Mouse (Mus musculus): ENCODE data around the gene Dock3. TPM values are rescaled to one million over a fixed set of nuclear protein-coding genes. Genes with fewer than 3 reads are reported as not detected.
"Not testable (repeated sequence)": the region's sequence is repeated elsewhere in the genome, so short reads cannot be mapped to it uniquely, and the experiment has no call there.

The Dock3 gene
- total RNA-seq, 2 experiments from 2014 or later = 209 to 235 TPM

- intact Hi-C loops (cut with DNase I) = no loop called here
- no peak for DNase-seq (ENCODE audit: low spot score in 2 of 2)
These were observed 29.1 kb upstream of the Dock3 start for GRCm38 (mm10) chr9:107260836-107261235.

GRCm38 (mm10) chr9:107260429-107260828 is 28.7 kb upstream of the Dock3 start:
- intact Hi-C loops (cut with DNase I) = no loop called here
- DNase-seq (ENCODE audit: low spot score in 2 of 2) = no peak

DNA sequence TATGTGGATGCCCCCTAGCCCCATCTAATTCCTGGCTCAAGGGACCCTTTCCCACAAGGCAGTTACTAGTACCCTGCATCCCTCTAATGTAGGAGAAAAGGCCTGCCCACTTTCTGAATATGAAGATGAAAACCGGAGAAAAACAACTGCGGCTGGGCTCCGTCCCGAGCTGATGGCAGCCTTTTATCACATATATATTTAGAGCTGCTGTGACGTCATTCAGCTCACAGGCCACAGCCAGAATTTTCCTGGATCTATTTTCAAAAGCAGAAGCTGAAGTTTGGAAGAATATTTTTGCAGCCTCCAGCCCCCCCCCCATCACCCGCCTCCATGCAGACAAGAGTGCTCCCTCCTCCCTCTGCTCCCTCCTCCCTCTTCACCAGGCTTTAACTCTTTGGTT is 27.9 kb upstream of the Dock3 start:
- DNase-seq (ENCODE audit: low spot score in 2 of 2) = peak; percentile 74 to 80
- intact Hi-C loops (cut with DNase I) = loop anchor here (2.0 kb wide), 1 partner anchor 23 kb away; no protein-coding TSS in a partner anchor

DNA sequence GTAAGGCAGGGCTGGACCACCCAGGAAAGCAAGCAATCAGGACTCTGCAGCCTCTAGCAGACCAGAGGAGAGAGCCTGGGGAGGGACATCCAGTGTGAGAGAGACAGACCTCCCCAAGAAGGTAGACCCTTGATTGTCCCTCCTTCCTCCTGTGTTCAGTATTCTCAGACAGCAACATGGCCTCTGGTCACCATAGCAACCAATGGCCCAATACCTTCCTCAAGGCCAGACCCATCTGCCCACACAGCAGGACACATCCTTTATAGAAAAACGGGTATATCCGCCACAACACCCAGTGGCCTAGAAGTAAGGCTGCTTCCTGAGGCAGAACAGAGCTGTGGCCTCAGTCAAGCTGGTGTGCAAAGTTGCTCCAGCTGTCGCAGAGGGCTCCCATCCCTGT is 23.9 kb upstream of the Dock3 start:
- no peak for DNase-seq (ENCODE audit: low spot score in 2 of 2)
- intact Hi-C loops (cut with DNase I) = no loop called here

GRCm38 (mm10) chr9:107254925-107255324 is 23.2 kb upstream of the Dock3 start:
- DNase-seq (ENCODE audit: low spot score in 2 of 2) = no peak
- intact Hi-C loops (cut with DNase I) = no loop called here

DNA sequence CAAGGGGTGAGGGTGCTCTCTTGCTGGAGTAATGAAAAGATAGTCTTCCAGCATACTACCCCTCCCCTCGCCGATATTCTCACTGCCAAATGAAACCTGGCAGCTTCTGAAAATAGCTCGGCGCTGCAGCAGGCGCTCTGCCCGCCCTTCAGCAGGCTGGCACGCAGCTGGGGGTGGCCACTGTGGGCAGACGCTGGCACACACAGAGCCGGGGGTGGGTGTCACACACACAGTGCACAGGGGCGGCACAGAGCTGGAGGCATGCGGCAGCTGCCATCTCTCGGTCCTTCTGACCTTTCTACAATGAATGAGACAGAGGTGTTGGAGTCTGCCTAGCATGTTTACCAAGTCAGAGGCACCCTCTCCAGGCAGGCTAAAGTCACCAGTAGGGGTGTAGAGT is 22.8 kb upstream of the Dock3 start:
- intact Hi-C loops (cut with DNase I) = no loop called here
- peak; percentile 85 to 87 for DNase-seq (ENCODE audit: low spot score in 2 of 2)

DNA sequence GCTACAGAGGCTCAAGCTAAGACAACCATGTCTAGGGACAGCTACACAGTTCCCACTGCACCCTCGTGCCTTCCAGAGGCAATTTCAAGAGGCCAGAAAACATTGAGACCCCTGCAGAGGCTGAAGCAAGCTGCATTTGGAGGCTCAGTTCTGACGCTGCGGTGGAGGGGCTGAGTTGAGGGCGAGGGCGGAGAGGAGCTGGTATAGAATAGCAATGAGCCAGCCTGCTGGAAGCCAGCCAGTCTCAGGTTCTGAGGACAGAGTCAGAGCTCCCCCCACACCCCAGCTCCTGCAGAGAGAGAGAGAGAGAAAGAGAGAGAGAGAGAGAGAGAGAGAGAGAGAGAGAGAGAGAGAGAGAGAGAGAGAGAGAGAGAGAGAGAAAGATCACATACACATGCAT is 20.5 kb upstream of the Dock3 start:
- intact Hi-C loops (cut with DNase I) = no loop called here
- peak; percentile 73 to 74 for DNase-seq (ENCODE audit: low spot score in 2 of 2)

GRCm38 (mm10) chr9:107250416-107251337 is 19.0 kb upstream of the Dock3 start:
- DNase-seq (ENCODE audit: low spot score in 2 of 2) = peak; percentile 65 to 72
- intact Hi-C loops (cut with DNase I) = no loop called here

DNA sequence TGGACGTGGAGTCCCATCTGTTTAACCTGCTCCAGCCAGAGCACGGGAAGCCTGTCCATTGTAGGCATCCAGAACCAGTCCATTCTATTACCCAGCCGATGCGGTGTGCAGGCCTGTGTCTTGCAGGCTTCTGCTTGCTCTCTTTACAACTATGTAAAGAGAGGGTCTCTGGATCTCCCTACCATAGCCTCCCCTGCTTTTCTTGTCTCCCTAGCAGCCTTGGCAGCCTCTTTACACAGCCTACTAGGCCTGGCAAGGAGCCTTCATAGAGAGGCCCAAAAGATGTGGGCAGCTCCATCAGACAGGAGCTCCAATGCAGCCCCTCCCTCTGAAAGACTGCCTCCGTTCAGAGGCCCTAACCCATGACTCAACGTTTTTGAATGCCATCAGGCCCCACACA is 17.4 kb upstream of the Dock3 start:
- no peak for DNase-seq (ENCODE audit: low spot score in 2 of 2)
- intact Hi-C loops (cut with DNase I) = loop anchor here (5.0 kb wide), 1 partner anchor 43 kb away; no protein-coding TSS in a partner anchor

DNA sequence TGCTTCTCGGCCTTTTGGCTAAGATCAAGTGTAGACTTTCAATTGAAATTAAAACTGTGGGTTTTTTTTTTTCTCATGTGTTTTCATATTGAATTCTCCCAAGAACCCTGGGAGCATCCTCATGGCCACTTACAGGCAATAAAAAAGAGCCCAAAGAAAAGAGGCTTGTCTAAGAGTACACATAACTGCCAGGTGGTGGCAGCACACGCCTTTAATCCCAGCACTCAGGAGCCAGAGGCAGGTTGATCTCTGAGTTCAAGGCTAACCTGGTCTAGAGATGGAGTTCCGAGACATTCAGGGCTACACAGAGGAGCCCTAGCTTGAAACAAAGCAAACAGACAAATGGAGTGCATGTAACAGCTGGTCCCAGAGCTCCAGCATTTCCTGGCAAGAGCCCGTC is 14.5 kb upstream of the Dock3 start:
- no peak for DNase-seq (ENCODE audit: low spot score in 2 of 2)
- intact Hi-C loops (cut with DNase I) = loop anchor here (5.0 kb wide), 1 partner anchor 46 kb away; no protein-coding TSS in a partner anchor

GRCm38 (mm10) chr9:107245311-107245710 is 13.6 kb upstream of the Dock3 start:
- intact Hi-C loops (cut with DNase I) = loop anchor here (5.0 kb wide), 1 partner anchor 47 kb away; no protein-coding TSS in a partner anchor
- DNase-seq (ENCODE audit: low spot score in 2 of 2) = no peak

DNA sequence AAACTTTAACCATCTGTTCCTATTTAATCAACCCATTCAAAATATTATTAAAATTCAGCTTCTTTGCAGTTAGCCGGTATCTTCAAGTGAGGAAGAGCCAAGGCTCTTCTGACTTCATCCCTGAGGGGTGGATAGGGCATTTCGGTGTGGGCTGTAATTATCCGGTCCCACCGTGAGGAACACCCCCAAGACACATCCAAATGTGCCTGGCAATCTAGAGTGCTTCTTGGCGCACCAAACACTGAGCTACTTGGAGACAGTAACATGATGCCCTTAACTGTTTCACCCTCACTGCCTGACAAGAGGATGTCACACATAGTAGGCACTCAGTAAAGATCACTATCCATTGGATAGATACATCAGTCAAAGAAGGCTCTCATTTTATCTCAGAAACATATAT is 4.4 kb upstream of the Dock3 start:
- no peak for DNase-seq (ENCODE audit: low spot score in 2 of 2)
- intact Hi-C loops (cut with DNase I) = loop anchor here (2.0 kb wide), 1 partner anchor 23 kb away; no protein-coding TSS in a partner anchor

GRCm38 (mm10) chr9:107235261-107235660 is 3.6 kb upstream of the Dock3 start:
- peak in 1 of 2 experiments; percentile 58 for DNase-seq (ENCODE audit: low spot score in 2 of 2)
- intact Hi-C loops (cut with DNase I) = no loop called here

DNA sequence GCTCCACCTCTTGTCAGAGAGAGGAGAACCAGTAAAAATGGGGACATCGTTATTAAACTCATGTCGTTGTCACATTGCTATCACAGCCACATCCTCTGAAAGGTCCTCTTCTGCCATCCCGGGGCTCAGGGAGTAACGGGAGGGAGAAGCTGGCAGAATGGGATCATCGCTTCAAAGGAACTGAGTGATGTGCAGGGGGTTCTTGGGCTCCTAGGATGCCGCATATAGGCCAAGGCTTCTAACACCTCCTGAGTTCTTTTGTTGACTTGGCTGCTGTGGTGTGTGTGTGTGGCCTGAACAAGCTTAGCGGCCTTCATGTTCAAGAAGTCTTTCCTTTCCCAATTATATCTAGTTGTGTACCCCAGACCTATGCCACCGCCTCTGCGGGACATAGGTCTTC is 431 bp upstream of the Dock3 start:
- intact Hi-C loops (cut with DNase I) = no loop called here
- no peak for DNase-seq (ENCODE audit: low spot score in 2 of 2)

DNA sequence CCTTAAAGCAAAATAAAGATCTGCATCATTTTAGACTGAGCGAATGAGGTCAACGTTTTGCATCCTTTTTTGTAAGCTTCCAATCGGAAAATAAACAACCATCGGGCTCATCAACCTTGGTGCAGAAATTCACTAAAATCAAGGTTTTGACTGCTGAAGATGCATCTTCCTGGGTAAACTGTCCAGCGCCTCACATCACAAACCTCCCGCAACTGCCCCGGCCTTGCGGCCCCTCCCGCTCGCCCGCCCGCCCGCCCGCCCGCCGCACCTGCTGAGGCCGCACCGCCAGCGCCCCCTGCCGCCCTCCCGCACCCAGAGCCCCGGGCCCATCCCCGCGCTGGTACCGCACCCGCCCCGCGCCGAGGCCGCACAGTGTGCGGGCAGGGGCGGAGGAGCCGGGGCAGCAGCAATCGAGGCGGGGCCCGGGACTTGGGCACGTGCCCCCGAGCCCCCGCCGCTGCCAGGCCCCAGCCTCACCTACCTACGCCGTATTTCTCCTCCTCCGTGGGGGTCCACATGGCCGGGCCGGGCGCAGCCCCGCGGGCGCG is 644 bp downstream of the Dock3 start:
- peak in 1 of 2 experiments; percentile 74 for DNase-seq (ENCODE audit: low spot score in 2 of 2)
- intact Hi-C loops (cut with DNase I) = no loop called here

GRCm38 (mm10) chr9:107224597-107224996 is 7.1 kb downstream of the Dock3 start:
- no peak for DNase-seq (ENCODE audit: low spot score in 2 of 2)
- intact Hi-C loops (cut with DNase I) = no loop called here

DNA sequence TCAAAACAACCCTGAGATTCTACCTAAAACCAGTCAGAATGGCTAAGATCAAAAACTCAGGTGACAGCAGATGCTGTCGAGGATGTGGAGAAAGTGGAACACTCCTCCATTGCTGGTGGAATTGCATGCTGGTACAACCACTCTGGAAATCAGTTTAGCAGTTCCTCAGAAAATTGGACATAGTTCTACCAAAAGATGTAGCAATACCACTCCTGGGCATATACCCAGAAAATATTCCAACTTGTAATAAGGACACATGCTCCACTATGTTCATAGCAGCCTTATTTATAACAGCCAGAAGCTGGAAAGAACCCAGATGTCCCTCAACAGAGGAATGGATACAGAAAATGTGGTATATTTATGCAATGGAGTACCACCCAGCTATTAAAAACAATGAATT is 56.9 kb downstream of the Dock3 start:
- DNase-seq (ENCODE audit: low spot score in 2 of 2); intact Hi-C loops (cut with DNase I): not testable (repeated sequence)

DNA sequence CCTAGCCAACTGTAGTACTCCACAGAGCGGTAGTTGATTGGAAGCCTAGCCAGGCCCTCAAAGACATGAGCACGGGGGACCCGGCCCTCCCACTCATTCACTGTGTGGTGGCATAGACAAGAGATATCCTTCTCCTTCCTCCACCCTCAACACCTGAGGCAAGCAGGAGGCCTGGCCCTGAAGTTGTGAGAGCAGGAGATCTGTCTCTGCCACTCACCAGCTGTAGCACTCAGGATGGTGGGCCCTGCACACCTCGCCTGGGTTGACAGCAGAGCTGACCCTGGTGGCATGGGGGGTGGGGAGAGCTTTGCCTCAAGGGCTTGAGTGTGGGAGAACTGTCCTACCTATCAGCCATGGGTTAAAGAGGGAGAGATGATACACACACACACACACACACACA is 65.9 kb downstream of the Dock3 start:
- intact Hi-C loops (cut with DNase I) = no loop called here
- DNase-seq (ENCODE audit: low spot score in 2 of 2) = no peak

DNA sequence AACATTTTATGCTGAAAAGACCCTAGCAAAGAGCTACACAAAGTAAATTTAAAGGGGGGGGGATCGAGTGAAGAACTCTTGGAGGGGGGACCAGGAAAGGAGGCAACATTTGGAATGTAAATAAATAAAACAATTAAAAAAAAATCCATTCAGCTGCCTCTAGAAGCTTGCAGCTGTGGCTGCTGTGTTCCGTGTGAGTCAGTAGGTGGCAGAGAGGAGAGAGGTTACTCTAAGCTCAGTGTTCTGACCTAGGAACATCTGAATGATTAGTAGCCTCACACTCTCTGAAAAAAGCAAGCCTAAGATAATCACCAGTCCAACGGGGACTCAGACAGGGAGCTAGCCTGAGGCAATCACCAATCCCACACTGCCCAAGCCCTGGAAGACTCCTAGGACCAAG is 66.9 kb downstream of the Dock3 start:
- intact Hi-C loops (cut with DNase I) = no loop called here
- no peak for DNase-seq (ENCODE audit: low spot score in 2 of 2)

DNA sequence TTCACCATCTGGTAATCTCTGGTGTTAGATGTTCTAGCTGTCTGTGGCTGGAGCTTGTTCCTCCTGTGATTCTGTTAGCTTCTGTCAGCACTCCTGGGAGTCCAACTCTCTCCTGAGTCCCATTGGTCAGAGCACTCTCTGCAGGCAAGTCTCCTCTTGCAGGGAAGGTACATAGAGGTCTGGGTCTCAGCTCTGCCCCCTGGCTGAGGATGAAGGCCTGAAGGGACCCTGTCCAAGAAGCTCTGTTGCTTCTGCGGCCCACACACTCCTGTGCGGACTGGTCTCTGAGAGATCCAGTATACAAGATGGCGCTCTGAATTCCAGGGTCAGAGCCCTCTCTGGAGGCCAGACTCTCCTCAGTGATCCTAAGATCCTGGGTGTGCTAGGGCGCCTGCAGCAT is 75.3 kb downstream of the Dock3 start:
- DNase-seq (ENCODE audit: low spot score in 2 of 2); intact Hi-C loops (cut with DNase I): not testable (repeated sequence)

DNA sequence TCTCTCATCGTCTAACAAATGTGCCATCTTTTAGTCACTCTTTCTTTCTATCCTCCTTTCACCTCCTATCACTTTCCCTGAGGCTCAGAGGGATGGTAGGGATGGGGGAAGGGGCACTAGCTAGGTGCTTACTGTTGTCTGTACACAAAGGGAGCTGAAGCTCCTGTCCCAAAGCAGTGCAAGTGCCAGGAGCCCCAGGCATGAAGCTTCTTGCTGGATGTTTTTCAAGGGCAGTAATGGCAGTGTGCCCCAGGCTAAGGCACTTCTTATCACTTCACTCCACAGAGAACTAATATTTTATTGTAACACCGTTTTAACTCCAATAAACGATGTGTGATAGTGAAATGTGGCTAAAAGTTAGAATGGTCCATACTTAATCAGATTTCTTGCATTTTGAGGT is 118.9 kb downstream of the Dock3 start:
- no peak for DNase-seq (ENCODE audit: low spot score in 2 of 2)
- intact Hi-C loops (cut with DNase I) = no loop called here
